Mouse (Mus musculus): Measurements from ENCODE around the gene Gm6460.
"Not testable (repeated sequence)": the region's sequence is repeated elsewhere in the genome, so short reads cannot be mapped to it uniquely, and the experiment has no call there.

Gene Gm6460

DNA sequence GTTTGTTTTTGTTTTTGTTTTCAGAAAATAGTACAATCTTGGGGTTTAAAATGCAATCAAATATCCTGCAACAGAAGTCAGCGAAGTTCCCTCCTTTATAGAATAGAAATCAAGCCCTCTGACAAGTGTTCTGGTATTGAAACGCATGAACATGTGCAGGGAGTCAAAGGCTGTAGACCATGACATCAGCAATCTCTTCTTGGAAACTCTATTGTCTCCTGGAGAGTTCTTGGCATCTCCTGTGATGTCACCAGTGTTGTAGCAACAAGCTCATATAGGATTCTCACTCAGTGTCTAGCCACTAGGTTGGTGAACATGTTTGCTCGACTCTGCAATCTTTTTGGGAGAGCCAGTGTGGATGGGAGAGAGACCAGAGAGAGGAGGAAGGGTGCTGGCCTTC is at the start of gene Gm6460:
TSS of gene Gm6460 (plus strand) at position 301 of the 400 bp plus-strand sequence.
- not testable (repeated sequence) for DNase-seq

Measured in cerebellum, adult 9-10 months (tissue).